Comparison of ENCODE assay signal across 24 mouse cellular contexts in the genomic region with DNA sequence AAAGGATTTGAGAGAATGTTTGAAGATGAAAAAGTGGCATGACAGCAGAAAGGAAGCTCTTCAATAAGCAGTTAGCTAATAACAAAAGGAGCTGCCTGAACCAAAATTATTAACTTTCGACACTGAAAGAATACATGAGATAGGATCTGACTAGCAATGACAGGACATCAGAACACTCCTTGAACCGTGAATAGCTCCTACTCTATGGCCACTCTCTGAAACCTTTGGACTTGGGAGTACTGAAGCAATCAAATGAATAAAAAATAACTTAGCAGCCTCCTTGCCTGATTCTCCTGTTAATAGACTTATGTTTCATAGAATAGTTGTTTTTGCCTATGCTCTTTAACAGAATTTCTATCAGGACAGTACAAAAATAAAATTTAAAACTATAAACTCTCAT.
"Had no signal": no experiment of that assay in that cellular context is flagged by ENCODE, and none has a peak within 500 bp of the region (broad histone marks: within the 10 kb centered on the region; RNA-seq: fewer than 3 reads in every experiment).

No protein-coding gene starts in this region.

- H3K27me3 ChIP-seq: heart, embryonic 12.5 days; hindbrain, embryonic 12.5 days; intestine, embryonic 15.5 days; limb, embryonic 12.5 days; liver, embryonic 13.5 days; liver, embryonic 15.5 days had no signal

- H3K27ac ChIP-seq: gastrocnemius, adult 2 months; heart, embryonic 10.5 days; hindbrain, embryonic 10.5 days; hindbrain, embryonic 12.5 days; hindbrain, embryonic 14.5 days; intestine, embryonic 15.5 days; layer of hippocampus, adult 2 months; left cerebral cortex, adult 2 months; limb, embryonic 10.5 days; limb, embryonic 12.5 days; liver, embryonic 13.5 days; liver, embryonic 15.5 days had no signal

- H3K9me3 ChIP-seq: heart, embryonic 10.5 days; heart, embryonic 12.5 days; hindbrain, embryonic 10.5 days; hindbrain, embryonic 12.5 days; intestine, embryonic 15.5 days; limb, embryonic 10.5 days; limb, embryonic 12.5 days; liver, embryonic 13.5 days; liver, embryonic 15.5 days had no signal

- H3K4me1 ChIP-seq: heart, embryonic 10.5 days; heart, embryonic 12.5 days; hindbrain, embryonic 10.5 days; hindbrain, embryonic 12.5 days; intestine, embryonic 15.5 days; limb, embryonic 10.5 days had no signal

- H3K4me2 ChIP-seq: heart, embryonic 12.5 days; hindbrain, embryonic 12.5 days; hindbrain, embryonic 14.5 days; intestine, embryonic 15.5 days; limb, embryonic 12.5 days; liver, embryonic 11.5 days; liver, embryonic 13.5 days; liver, embryonic 15.5 days had no signal

- ATAC-seq: hindbrain, embryonic 16.5 days; inflammation-experienced regulatory T-cells, adult 6 months; intestine, embryonic 15.5 days; intestine, postnatal 0 days; liver, postnatal 0 days had no signal

- H3K9ac ChIP-seq: heart, embryonic 12.5 days; hindbrain, embryonic 12.5 days; hindbrain, embryonic 14.5 days; intestine, embryonic 15.5 days; limb, embryonic 12.5 days; liver, embryonic 13.5 days; liver, embryonic 15.5 days; liver, postnatal 0 days had no signal

- H3K36me3 ChIP-seq: hindbrain, embryonic 12.5 days; intestine, embryonic 15.5 days; liver, embryonic 13.5 days; liver, embryonic 15.5 days had no signal

- H3K4me3 ChIP-seq: gastrocnemius, adult 2 months; heart, embryonic 10.5 days; heart, embryonic 12.5 days; hindbrain, embryonic 10.5 days; hindbrain, embryonic 12.5 days; intestine, embryonic 15.5 days; layer of hippocampus, adult 2 months; left cerebral cortex, adult 2 months; limb, embryonic 10.5 days; limb, embryonic 12.5 days; liver, embryonic 13.5 days; liver, embryonic 15.5 days had no signal

- DNase-seq: gastrocnemius, adult 2 months; gastrocnemius, postnatal 10 days; gastrocnemius, postnatal 25 days; heart, adult 18-20 months; heart, postnatal 10 days; heart, postnatal 4 days; liver; liver, embryonic 13.5 days; liver, postnatal 0 days had no signal
